Mouse (Mus musculus) CH12.LX (cell line): ENCODE measurements at regions not wholly inside any gene's neighbourhood (a gene's known extent, or its start where the extent isn't known, plus 50 kb on each side); places are given as distances from the start of the nearest gene placed in this dataset.
A peak's percentile ranks its signal among the peaks of the same experiment; 100 is the strongest.

Source experiments
- DNase-seq: peaks from one replicate; pipeline ENCODE4 v3.0.0-alpha.2; 2013; ENCODE audit errors: extremely low read depth
- H3K27ac ChIP-seq: 2 replicates; pipeline ENCODE4 v1.5.1; 2012; ENCODE audit warnings: low read depth, mild to moderate bottlenecking, control low read depth, moderate library complexity; ENCODE audit not compliant: insufficient read depth
- H3K27me3 ChIP-seq: replicated peaks from 2 replicates; pipeline ENCODE3; 2012; ENCODE audit warnings: inconsistent platforms
- H3K36me3 ChIP-seq, 2 experiments: replicated peaks in 1 of 2; 2 replicates each; pipeline versions ENCODE3 to v1.6.1; 2012; ENCODE audit warnings: inconsistent platforms in 1 of 2, low read length in 1 of 2, mild to moderate bottlenecking in 1 of 2, mixed read lengths in 1 of 2, moderate library complexity in 1 of 2; ENCODE audit not compliant: control insufficient read depth in 1 of 2, insufficient read depth in 1 of 2
- H3K4me1 ChIP-seq, 2 experiments: 2 replicates each; pipeline ENCODE4 v1.6.1; 2012; ENCODE audit warnings: inconsistent platforms in 1 of 2, moderate library complexity in 1 of 2; ENCODE audit not compliant: insufficient read depth in 2 of 2, control insufficient read depth in 1 of 2
- H3K4me2 ChIP-seq: 2 replicates; pipeline ENCODE4 v1.6.1; 2012; ENCODE audit warnings: low read depth, mild to moderate bottlenecking, control low read depth; ENCODE audit not compliant: poor library complexity, insufficient read depth, severe bottlenecking
- H3K4me3 ChIP-seq, 3 experiments: fragments of 150-350 bp in 1 of 3; sonication (generic) in 1 of 3; replicated peaks in 1 of 3; 2 replicates each; pipeline versions ENCODE3 to v1.5.1; 2011 to 2012; ENCODE audit warnings: low read depth in 2 of 3, low read length in 2 of 3, mild to moderate bottlenecking in 2 of 3, moderate library complexity in 2 of 3, control low read depth in 1 of 3, improper control_type of control experiment in 1 of 3, inconsistent platforms in 1 of 3, mixed read lengths in 1 of 3; ENCODE audit not compliant: poor library complexity in 1 of 3
- H3K79me2 ChIP-seq: replicated peaks from 2 replicates; pipeline ENCODE4 v1.6.1; 2012; ENCODE audit warnings: mild to moderate bottlenecking, moderate library complexity; ENCODE audit not compliant: control insufficient read depth, poor library complexity, insufficient read depth, severe bottlenecking; ENCODE audit errors: extremely low read depth
- H3K9ac ChIP-seq: 2 replicates; pipeline ENCODE4 v1.6.1; 2012; ENCODE audit warnings: low read depth, mild to moderate bottlenecking, control low read depth, moderate library complexity; ENCODE audit not compliant: insufficient read depth
- H3K9me3 ChIP-seq: replicated peaks from 2 replicates; pipeline ENCODE3; 2012; ENCODE audit warnings: low read length, inconsistent platforms, mixed read lengths
- HCFC1 ChIP-seq: IDR thresholded peaks from 2 replicates; pipeline ENCODE4 v1.6.1; 2012; ENCODE audit warnings: low read depth, mild to moderate bottlenecking, inconsistent platforms, low read length, improper control_type of control experiment
- JUN ChIP-seq: IDR thresholded peaks from 2 replicates; pipeline ENCODE4 v1.6.1; 2011; ENCODE audit warnings: low read depth, mild to moderate bottlenecking, low read length, improper control_type of control experiment, moderate library complexity; ENCODE audit not compliant: insufficient read depth
- KAT2A ChIP-seq: IDR thresholded peaks from 2 replicates; pipeline ENCODE4 v1.6.1; 2012; ENCODE audit warnings: low read length, improper control_type of control experiment, inconsistent platforms; ENCODE audit not compliant: insufficient replicate concordance
- MAX ChIP-seq: IDR thresholded peaks from 2 replicates; pipeline ENCODE4 v1.6.1; 2011; ENCODE audit warnings: low read length, improper control_type of control experiment
- SIN3A ChIP-seq: IDR thresholded peaks from 2 replicates; pipeline ENCODE4 v1.6.1; 2012; ENCODE audit warnings: low read length, improper control_type of control experiment, inconsistent platforms
- TCF12 ChIP-seq: IDR thresholded peaks from 2 replicates; pipeline ENCODE4 v1.6.1; 2014; ENCODE audit warnings: low read depth, mild to moderate bottlenecking, inconsistent platforms, low read length, improper control_type of control experiment
- USF2 ChIP-seq: conservative IDR thresholded peaks from 2 replicates; pipeline ENCODE4 v1.6.1; 2011; ENCODE audit warnings: low read depth, low read length, improper control_type of control experiment
- dilution Hi-C: fragments of 300-500 bp; cut with MboI; formaldehyde crosslinking; loops from 2 replicates; pipeline ENCODE4 v1.14.3; 2020; ENCODE audit warnings: low sequenced_read_pairs; ENCODE audit not compliant: extremely low pct_unique_long_range_greater_than_20kb, extremely low pct_ligation_motif_present
- in situ Hi-C: fragments of 300-500 bp; cut with MboI; formaldehyde crosslinking; loops from 3 replicates; pipeline ENCODE4 v1.14.3; 2019; ENCODE audit warnings: low sequenced_read_pairs, low pct_ligation_motif_present, low pct_unique_long_range_greater_than_20kb, mixed read lengths

DNA sequence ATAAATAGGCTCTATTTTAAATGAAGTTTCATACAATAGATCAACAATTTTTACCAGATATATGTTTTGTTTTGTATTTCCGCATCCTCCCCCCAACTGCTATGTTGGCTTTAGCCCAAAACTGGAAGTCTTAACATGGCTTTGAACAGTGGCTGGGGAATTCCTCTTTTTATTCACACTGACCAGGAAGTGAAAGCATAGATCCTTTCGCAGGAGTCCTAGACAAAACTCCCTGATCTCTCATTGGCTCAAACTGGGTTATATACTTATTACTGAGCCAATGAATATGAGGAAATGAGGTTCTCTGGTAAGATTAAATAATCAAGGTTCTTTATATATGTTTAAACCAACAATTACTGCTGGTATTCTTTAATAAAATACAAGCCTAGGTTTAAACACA, 218.8 kb downstream of the Ttll7 start:
- Histone ChIP-seq H3K4me2 (no peak overlapping the region), H3K27me3 (no peaks in the 10 kb centered on the region), H3K27ac (no peak overlapping the region), H3K9me3 (no peaks in the 10 kb centered on the region), H3K9ac (no peak overlapping the region), H3K4me1 (peaks cover 5 to 6% of the 10 kb centered on the region in 2 experiments; a peak in 3 of 4 replicates), H3K79me2 (no peaks in the 10 kb centered on the region), H3K4me3 (no peak overlapping the region), H3K36me3 (no peaks in the 10 kb centered on the region)
- DNase-seq, result peak; percentile 6
- dilution Hi-C loops, result no loop called here
- TF ChIP-seq HCFC1, result no peak
- in situ Hi-C loops, result no loop called here

DNA sequence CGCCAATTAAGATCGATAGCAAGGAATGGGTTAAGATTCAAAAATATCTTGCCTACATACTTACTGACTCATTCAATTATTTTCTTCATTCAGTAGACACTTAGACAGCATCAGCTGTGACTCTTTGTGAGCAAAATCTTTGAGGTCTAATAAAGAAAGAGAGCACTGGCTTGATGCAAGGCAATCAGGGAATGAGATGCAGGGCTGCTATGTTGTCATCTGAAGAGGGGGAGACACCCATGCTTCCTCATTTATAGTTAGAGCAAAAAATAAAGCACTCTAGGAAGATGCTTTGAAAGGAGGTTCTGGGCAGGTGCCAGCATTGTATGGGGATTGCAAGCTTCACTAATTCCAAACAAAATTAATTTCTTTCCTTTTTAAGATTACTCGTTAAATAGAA, 228.0 kb downstream of the Ttll7 start:
- Histone ChIP-seq H3K36me3 (no peaks in the 10 kb centered on the region), H3K27ac (no peak overlapping the region), H3K79me2 (no peaks in the 10 kb centered on the region), H3K4me1 (peaks cover 0 to 10% of the 10 kb centered on the region in 2 experiments; a peak in 2 of 4 replicates), H3K9me3 (no peaks in the 10 kb centered on the region), H3K4me3 (no peak overlapping the region), H3K27me3 (no peaks in the 10 kb centered on the region), H3K4me2 (no peak overlapping the region), H3K9ac (no peak overlapping the region)
- dilution Hi-C loops, result no loop called here
- TF ChIP-seq MAX (no peak), USF2 (no peak), KAT2A (no peak), TCF12 (no peak), SIN3A (no peak)
- DNase-seq, result no peak
- in situ Hi-C loops, result no loop called here

DNA sequence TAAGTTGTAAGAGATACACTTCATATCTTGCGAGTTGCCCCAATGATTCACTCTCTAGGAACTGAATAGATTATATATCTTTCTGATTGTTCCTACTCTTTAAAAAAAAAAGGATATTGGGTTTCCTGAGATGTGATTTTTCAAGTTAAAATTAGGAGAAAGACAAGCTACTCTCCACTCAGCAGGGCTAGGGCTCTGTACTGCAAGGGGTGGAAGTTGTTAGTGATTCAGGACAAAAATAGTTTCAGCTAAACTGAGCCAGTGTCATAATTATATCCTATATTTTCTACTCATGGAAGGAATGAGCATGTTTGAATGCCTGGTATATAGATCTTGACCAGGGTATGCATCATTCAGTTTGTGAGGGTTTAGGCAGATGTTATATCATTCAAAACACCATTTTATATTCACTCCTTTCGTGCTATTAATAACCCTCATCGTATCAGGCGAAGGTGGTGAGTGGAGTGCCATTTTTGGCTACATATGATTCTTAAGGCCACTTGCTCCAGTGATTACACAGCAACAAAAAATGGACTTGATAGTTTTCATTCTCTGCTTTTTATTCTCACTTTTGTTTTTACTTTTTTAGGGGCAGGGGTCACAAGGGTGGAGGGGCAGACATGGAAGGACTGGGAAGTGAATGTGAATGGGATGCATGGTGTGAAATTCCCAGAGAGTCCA, 228.7 kb downstream of the Ttll7 start:
- DNase-seq, result no peak
- Histone ChIP-seq H3K4me3 (no peak overlapping the region), H3K36me3 (no peaks in the 10 kb centered on the region), H3K4me1 (peaks cover 0 to 10% of the 10 kb centered on the region in 2 experiments; a peak in 2 of 4 replicates), H3K27me3 (no peaks in the 10 kb centered on the region), H3K9ac (no peak overlapping the region), H3K79me2 (no peaks in the 10 kb centered on the region)
- in situ Hi-C loops, result no loop called here
- dilution Hi-C loops, result no loop called here
- TF ChIP-seq JUN, result no peak
- TF ChIP-seq, all 38 proteins: peak for 0
- Histone ChIP-seq H3K4me2 (no peak overlapping the region), H3K27ac (no peak overlapping the region), H3K9me3 (no peaks in the 10 kb centered on the region)
